Mouse (Mus musculus) olfactory bulb, adult 2 months (tissue): ENCODE data around the gene Ptprg.

ENCODE experiments used
- CTCF ChIP-seq: fragments of 200-500 bp; IDR thresholded peaks from 2 replicates; pipeline ENCODE4 v1.5.1; 2012; ENCODE audit warnings: low read depth, mild to moderate bottlenecking, low read length, moderate library complexity; ENCODE audit not compliant: insufficient read depth
- POLR2A ChIP-seq: fragments of 200-500 bp; IDR thresholded peaks from 2 replicates; pipeline ENCODE4 v1.6.1; 2012; ENCODE audit warnings: mild to moderate bottlenecking, low read depth, low read length, moderate library complexity; ENCODE audit not compliant: insufficient read depth

GRCm38 (mm10) chr14:12082131-12082921 lies 529.0 kb downstream of the Ptprg start:
- TF ChIP-seq POLR2A (no peak), CTCF (no peak)
